Mouse (Mus musculus): ENCODE measurements at regions not wholly inside any gene's neighbourhood (a gene's known extent, or its start where the extent isn't known, plus 50 kb on each side); places are given as distances from the start of the nearest gene placed in this dataset.

GRCm38 (mm10) chr2:117027071-117027470 lies 94.1 kb upstream of the Spred1 start:
- no peak for TF ChIP-seq CTCF (IDR thresholded peaks at IDR 0.05; ENCODE audit: control insufficient read depth, insufficient read depth, insufficient replicate concordance, low read depth, low read length)
- TF ChIP-seq POLR2A (IDR thresholded peaks at IDR 0.05; ENCODE audit: control insufficient read depth, low read depth, low read length): no peak
